Mouse (Mus musculus) left cerebral cortex, postnatal 10 days (tissue): ENCODE measurements around the gene Pakap. TPM values are rescaled to one million over a fixed set of nuclear protein-coding genes. Genes with fewer than 3 reads are reported as not detected.
A peak's percentile ranks its signal among the peaks of the same experiment; 100 is the strongest.
"Not testable (repeated sequence)": the region's sequence is repeated elsewhere in the genome, so short reads cannot be mapped to it uniquely, and the experiment has no call there.

Experiments used
- DNase-seq, 2 experiments: peaks; one replicate each; pipeline ENCODE4 v3.0.0; 2021 to 2022; ENCODE audit warnings: low spot score in 2 of 2, mixed read lengths in 1 of 2; ENCODE audit errors: extremely low spot score in 1 of 2
- intact Hi-C: fragments of 180-260 bp; cut with DNase I; formaldehyde crosslinking; loops from one replicate; pipeline ENCODE4 v1.15.1; 2025
- total RNA-seq, 2 experiments: library from RNA; stranded (reverse); gene quantifications; 2 replicates each; pipeline ENCODE4 v1.2.3; 2021

Pakap gene
- total RNA-seq, 2 experiments from 2014 or later, result 19.1 to 20.7 TPM

DNA sequence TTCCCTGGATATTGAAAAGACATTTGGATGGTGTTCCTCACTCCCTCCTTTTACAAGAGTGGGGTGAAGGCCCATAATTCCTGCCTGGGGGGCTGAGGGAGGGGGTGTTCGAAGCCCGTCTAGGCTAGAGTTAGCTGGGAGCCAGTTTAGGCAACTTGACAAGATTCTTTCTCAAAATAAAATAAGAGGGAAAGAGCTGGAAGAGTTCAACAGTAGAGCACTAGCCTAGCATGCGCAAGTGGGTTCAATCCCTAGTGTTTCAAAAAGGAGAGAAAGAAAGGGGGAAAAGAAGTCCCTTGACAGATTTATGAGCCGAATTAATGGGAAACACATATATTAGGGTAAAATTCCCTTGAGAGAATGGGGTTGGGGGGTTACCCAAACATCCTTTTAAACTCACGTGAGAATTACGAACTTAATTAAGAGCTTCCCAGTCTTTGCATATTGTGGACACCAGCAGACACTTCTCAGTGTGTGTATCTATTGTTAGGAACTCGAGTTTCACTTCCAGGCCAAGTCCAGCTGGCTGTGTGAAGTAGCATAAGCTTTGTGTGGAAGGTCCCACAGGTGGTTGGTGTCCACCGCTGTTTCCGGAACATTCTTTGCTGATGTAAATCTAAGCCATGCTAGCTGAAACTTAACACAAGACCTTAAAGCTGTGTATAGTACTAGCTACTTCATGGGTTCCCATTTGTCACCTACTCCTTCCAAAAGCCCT is 294.4 kb downstream of the Pakap start:
- intact Hi-C loops, result no loop called here

DNA sequence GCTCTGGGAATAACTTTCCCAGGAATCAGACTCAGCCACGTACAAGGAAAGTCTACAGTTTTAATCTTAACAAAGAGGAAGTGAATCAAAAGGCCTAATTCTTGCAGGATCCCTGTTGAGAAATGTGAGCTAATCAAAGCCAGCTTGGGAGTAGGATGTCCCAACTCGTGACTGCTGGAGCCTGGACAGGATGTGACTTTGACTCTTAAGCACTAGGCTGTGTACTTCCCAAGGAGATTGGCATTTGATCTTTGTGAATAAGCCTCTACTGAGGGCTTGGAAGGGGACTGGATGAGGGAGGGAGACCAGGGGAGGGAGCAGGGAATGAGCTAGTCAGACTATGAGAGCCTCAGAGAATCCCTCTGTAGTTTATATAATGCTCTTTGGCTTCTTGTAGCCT is 298.1 kb downstream of the Pakap start:
- intact Hi-C loops, result no loop called here
- DNase-seq, result peak in 1 of 2 experiments; percentile 46

More for the DNA sequence above, 294.4 kb downstream of the Pakap start:
- no peak for DNase-seq

DNA sequence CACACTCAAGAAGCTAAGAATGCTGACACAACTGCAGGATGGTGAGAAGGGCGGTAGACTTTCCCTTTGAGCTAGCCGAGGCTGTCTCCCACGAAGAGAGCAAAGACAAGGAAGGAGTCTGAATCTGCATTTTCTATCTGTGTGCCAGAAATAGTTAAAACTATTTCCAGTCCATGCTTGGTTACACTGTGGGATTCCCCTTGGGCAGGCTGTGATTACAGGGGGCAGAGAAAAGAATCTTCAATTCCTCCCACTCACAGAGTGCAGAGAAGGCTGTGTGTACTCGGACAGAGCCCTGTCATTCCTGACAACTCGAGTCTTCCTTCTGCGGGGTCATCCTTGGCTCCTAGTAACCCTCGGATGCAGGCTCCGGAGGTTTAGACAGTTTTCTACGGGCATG is 299.0 kb downstream of the Pakap start:
- no peak for DNase-seq
- intact Hi-C loops, result no loop called here

DNA sequence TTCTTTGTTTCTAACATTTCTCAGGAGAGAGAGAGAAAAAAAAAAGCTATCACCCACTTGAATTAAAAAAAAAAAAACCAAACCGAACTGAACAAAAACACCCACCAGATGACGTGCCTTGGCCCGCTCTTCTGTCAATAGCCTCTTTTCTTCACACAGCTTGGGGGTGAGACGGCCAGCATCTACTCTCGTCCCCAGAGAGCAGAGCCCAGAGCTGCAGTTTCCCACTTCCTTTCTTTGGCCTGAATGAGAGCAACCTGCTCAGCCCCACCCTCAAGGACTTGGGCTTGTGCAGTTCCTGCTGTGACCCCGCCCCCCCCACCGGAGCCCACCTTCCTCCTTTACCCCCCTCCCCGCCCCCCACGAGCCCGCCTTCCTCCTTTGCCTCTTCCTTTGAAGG is 299.5 kb downstream of the Pakap start:
- no peak for DNase-seq
- intact Hi-C loops, result no loop called here

DNA sequence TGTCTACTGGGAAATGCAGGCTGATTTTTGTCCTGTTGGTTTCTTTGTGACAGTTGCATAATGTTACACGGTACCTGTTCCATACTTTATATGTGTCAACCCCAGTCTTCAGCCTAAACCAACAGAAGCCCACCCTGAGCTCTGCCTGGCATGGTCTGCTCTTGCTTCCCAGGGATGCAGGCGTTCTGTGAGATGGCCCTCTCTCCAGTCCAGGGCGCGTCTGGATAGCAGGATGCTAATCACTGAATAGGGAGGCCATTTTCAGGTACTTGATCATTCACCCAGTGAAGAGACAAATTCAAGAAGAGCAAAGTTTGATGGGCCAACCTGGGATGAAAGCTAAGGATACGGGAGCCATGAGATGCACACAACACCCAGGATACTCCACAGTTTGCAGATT is 311.2 kb downstream of the Pakap start:
- intact Hi-C loops, result no loop called here
- no peak for DNase-seq

- DNase-seq, result peak; percentile 34 to 77
- intact Hi-C loops, result loop anchor here (5.0 kb wide), 1 partner anchor 208 kb away; no protein-coding TSS in a partner anchor
Observed at GRCm38 (mm10) chr4:57879804-57880357, 311.9 kb downstream of the Pakap start.

- intact Hi-C loops, result loop anchor here (5.0 kb wide), 1 partner anchor 211 kb away; no protein-coding TSS in a partner anchor
- peak in 1 of 2 experiments; percentile 23 for DNase-seq
Observed at GRCm38 (mm10) chr4:57883520-57884421, 315.8 kb downstream of the Pakap start.

- no peak for DNase-seq
- intact Hi-C loops, result loop anchor here (5.0 kb wide), 1 partner anchor 212 kb away; no protein-coding TSS in a partner anchor
Observed at GRCm38 (mm10) chr4:57884511-57884910, 316.5 kb downstream of the Pakap start.

GRCm38 (mm10) chr4:57885186-57885585 is 317.2 kb downstream of the Pakap start:
- no peak for DNase-seq
- intact Hi-C loops, result no loop called here

DNA sequence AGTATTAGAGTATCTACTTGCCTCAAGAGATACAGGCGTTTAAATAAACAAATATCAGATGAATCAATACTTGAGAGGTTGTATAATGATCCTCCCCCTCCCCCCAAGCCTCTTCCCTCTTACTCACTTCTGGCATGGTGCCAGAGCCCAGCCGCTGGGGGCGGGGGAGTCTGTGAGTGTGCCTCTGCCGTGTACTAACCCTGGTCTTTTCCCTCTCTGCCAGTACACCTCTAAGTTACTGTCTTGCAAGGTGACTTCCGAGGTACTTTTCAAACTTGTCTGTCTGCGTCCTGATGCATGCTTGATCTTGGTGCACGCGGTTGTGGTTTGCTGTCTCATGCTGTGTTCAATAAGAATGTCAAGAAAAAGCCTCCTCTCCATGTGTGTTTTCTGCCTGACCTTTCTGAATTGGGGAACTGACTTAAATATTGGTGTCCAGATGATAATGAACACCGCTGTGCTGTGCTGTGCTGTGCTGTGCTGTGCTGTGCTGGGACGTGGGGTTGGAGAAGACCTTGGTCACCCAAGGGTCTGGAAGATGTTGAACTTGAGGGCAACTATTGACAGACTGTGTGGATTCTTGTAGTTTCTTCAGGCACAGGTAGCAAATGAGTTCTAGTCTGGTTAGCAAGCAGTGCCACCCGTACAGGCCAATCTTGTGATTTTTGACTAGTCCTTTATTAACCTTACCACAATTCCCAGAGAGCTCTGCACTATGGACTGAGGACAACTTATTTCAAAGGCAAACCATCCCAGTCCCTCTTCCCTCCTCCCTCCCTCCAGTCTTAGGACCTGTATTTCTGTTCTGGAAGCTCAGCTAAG is 318.3 kb downstream of the Pakap start:
- DNase-seq, result peak in 1 of 2 experiments; percentile 53
- intact Hi-C loops, result no loop called here

DNA sequence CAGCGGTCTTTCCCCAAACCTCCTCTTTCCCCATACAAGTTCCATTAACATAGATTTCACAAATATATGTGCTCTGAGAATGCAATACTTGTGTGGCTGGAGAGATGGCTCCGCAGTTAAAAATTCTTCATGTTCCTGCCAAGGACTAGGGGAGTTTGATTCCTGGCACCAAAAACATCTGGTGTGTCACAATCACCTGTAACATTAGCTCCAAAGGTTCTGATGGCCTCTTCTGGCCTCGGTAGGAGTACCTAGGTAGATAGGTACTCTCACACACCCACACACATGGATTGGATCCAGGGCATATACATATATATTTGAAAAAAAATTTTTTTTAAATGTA is 318.9 kb downstream of the Pakap start:
- no peak for DNase-seq
- intact Hi-C loops, result no loop called here

GRCm38 (mm10) chr4:57888246-57888645 is 320.3 kb downstream of the Pakap start:
- intact Hi-C loops, result no loop called here

DNA sequence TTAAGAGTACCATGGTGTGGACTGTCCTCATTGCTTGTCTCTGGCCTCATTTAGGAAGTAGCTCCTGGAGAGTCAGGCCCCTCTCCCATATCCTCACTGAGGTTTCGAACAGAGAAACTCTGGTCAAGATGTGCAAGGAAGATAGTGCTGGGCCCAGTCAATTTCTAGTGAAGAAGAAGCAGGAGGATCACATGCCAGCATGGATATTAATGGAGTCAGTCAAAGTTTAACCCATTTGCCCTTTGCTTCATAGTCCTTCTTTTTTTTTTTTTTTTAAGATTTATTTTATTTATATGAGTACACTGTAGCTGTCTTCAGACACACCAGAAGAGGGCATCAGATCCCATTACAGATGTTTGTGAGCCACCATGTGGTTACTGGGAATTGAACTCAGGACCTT is 321.0 kb downstream of the Pakap start:
- intact Hi-C loops, DNase-seq: not testable (repeated sequence)

More at GRCm38 (mm10) chr4:57888246-57888645, 320.3 kb downstream of the Pakap start:
- DNase-seq, result no peak

DNA sequence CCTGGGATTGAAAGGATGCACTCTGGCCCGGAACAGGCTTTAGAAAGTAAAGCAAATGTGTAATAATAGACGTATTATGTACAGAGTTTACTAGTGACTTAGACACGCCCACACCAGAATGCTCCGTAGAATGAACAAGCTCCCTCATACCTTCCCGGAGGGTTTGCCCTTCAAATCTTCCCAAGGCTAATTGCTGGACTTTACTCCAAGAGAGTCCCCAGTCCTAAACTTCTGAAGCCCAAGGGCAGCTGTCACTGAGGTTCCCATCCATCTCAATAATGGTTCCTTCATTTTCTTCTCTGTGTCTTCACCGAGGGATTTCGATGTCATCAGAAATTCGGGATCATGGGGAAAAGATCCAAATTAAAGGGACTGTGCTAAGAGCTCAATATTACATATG is 321.8 kb downstream of the Pakap start:
- DNase-seq, result no peak
- intact Hi-C loops, result no loop called here

DNA sequence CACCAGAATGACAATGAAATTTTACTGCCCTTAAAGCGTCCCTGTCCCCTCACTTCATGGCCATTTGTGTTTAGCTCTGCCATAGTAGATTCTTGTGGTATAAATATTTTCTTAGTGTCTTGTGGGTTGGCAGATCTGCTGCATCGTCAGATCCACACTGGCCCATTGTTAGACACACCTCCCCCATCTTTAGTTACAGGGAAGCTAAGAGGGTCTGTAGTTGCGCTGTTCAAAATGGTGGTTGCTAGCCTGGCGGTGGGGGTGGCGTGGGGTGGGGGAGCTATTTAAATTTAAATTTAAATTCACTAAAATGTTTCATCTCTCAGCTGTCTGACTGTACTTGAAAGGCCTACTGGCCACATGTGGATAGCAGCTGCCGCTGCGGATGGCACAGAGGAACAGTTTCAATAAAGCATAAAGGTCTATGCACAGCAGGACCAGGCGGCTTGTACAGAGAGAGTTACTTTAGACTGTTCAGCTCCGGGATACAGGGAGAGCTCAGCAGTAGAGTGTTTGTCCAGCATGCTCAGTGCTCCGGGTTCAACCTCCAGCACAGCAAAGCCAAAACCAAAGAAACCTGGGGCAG is 324.1 kb downstream of the Pakap start:
- DNase-seq, result no peak
- intact Hi-C loops, result no loop called here

GRCm38 (mm10) chr4:57895140-57895539 is 327.2 kb downstream of the Pakap start:
- intact Hi-C loops, result no loop called here
- no peak for DNase-seq

DNA sequence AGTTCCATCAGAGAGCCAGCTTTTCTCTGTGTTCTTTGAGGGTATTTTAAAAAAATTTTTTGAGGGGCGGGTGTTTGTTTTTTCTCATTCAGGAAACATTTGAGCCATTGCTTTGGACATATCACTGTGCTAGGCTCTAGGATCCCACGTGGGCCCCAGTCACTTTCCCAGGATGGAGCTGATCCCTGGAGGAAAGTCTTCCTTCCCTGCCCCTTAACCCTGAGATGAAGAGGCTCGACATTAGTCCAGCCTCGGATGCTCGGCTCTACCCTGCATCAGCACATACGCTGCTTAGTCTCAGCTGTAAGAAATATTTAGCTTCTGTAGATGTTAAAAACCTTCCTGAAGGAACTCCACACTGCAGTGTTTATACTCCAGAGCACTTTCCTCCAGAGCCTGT is 327.9 kb downstream of the Pakap start:
- intact Hi-C loops, result no loop called here
- DNase-seq, result no peak

GRCm38 (mm10) chr4:57896631-57897030 is 328.7 kb downstream of the Pakap start:
- DNase-seq, result no peak
- intact Hi-C loops, result no loop called here
